Mouse (Mus musculus) forebrain, embryonic 12.5 days (tissue): ENCODE results near the gene Slc27a1. TPM values are rescaled to one million over a fixed set of nuclear protein-coding genes. Genes with fewer than 3 reads are reported as not detected.

Experiments used
- ATAC-seq: fragments of 200-750 bp; cut with Nextera tagmentation; 2 replicates; pipeline ENCODE4 v1.8.0; 2017; ENCODE audit warnings: moderate TSS enrichment; ENCODE audit not compliant: low FRiP score
- H3K27ac ChIP-seq: fragments of 300-500 bp; sonication (generic); 2 replicates; pipeline ENCODE4 v1.5.1; 2016; ENCODE audit warnings: mild to moderate bottlenecking
- H3K27me3 ChIP-seq: fragments of 300-500 bp; sonication (generic); 2 replicates; pipeline ENCODE4 v1.6.1; 2016; ENCODE audit warnings: mild to moderate bottlenecking
- H3K36me3 ChIP-seq: fragments of 300-500 bp; sonication (generic); replicated peaks from 2 replicates; pipeline ENCODE4 v1.6.1; 2016; ENCODE audit warnings: mild to moderate bottlenecking
- H3K4me1 ChIP-seq: fragments of 300-500 bp; sonication (generic); 2 replicates; pipeline ENCODE4 v1.6.1; 2016
- H3K4me2 ChIP-seq: fragments of 300-500 bp; sonication (generic); 2 replicates; pipeline ENCODE4 v1.6.1; 2016; ENCODE audit warnings: mild to moderate bottlenecking, moderate library complexity
- H3K4me3 ChIP-seq: fragments of 300-500 bp; sonication (generic); replicated peaks from 2 replicates; pipeline ENCODE4 v1.5.1; 2016; ENCODE audit warnings: mild to moderate bottlenecking
- H3K9ac ChIP-seq: fragments of 300-500 bp; sonication (generic); 2 replicates; pipeline ENCODE4 v1.6.1; 2016; ENCODE audit warnings: mild to moderate bottlenecking
- H3K9me3 ChIP-seq: fragments of 300-500 bp; sonication (generic); 2 replicates; pipeline ENCODE4 v1.6.1; 2016
- WGBS: fragments of 180-500 bp; shearing (Covaris S2); methylation state at CpG from one replicate; pipeline ENCODE4 v1.1.7; 2016; 5-methylcytosine and 5-hydroxymethylcytosine counted together
- polyA plus RNA-seq: library from polyadenylated mRNA; unstranded; fragments of >200 nt; fragmentation: Nextera tagmentation; extraction: Ambion mirVana; gene quantifications from 2 replicates; pipeline ENCODE4 v1.2.1, GENCODE M21; 2016

Gene Slc27a1
- polyA plus RNA-seq, 1 experiment from 2014 or later = 44.6 TPM

- peak; percentile 77 for ATAC-seq
- Histone ChIP-seq H3K4me3 (peak overlapping the region; percentile 90), H3K36me3 (no peaks in the 10 kb centered on the region; the same call in 1 of the 2 replicates), H3K9ac (peak overlapping the region; percentile 93), H3K4me1 (peaks cover 28% of the 10 kb centered on the region), H3K27me3 (0 out of 2 replicates have a peak, but pooled peaks cover 6% of the 10 kb centered on the region), H3K9me3 (no peaks in the 10 kb centered on the region), H3K27ac (peak overlapping the region; percentile 98), H3K4me2 (peak overlapping the region; percentile 93)
- 5% methylated on average over 60 of the region's 60 CpGs for WGBS
Measured at GRCm38 (mm10) chr8:71592374-71593170, 23.9 kb downstream of the Slc27a1 start.

- ATAC-seq = no peak
- Histone ChIP-seq H3K36me3 (no peaks in the 10 kb centered on the region; the same call in 1 of the 2 replicates), H3K4me3 (no peak overlapping the region), H3K27ac (no peak overlapping the region), H3K9me3 (no peaks in the 10 kb centered on the region), H3K4me2 (0 out of 2 replicates have a peak overlapping the region, but pooled peaks have one; percentile 93), H3K9ac (no peak overlapping the region), H3K27me3 (0 out of 2 replicates have a peak, but pooled peaks cover 6% of the 10 kb centered on the region), H3K4me1 (peaks cover 28% of the 10 kb centered on the region)
- WGBS = 94% methylated on average over 8 of the region's 8 CpGs
Measured at GRCm38 (mm10) chr8:71593556-71594323, 25.1 kb downstream of the Slc27a1 start.

- H3K9ac ChIP-seq = no peak overlapping the region
- H3K9me3 ChIP-seq = no peaks in the 10 kb centered on the region
- H3K36me3 ChIP-seq = peaks cover 3% of the 10 kb centered on the region
- no peak for ATAC-seq
- no peak overlapping the region for H3K4me3 ChIP-seq
- 94% methylated on average over 4 of the region's 4 CpGs for WGBS
- no peak overlapping the region for H3K27ac ChIP-seq
- H3K4me2 ChIP-seq = no peak overlapping the region
- peaks cover 28% of the 10 kb centered on the region for H3K4me1 ChIP-seq
- 0 out of 2 replicates have a peak, but pooled peaks cover 10% of the 10 kb centered on the region for H3K27me3 ChIP-seq
Measured at GRCm38 (mm10) chr8:71594324-71594722, 25.6 kb downstream of the Slc27a1 start.

GRCm38 (mm10) chr8:71595862-71596261, 27.2 kb downstream of the Slc27a1 start:
- no peak overlapping the region for H3K4me2 ChIP-seq
- 8% methylated on average over 27 of the region's 27 CpGs for WGBS
- H3K9me3 ChIP-seq = no peaks in the 10 kb centered on the region

DNA sequence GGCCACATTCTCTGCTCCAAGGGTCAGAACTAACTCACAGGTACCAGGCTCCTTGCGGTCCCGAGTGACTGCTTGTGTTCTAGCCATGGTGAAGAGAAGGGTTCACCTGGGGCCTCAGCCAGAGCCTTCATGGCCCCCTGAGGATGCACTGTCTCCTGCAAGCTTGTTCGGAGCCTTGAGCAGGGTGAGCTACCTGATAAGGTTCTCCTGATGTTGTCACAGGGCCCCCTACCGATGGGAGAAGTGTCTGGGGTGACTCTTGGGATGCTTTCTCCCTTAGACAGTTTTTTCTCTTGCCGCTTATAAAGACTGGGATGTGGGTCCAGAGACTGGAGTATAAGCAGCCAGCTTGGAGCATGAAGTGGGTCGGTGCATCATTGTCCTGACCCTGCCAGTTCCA, 27.7 kb downstream of the Slc27a1 start:
- Histone ChIP-seq H3K4me1 (peaks cover 21% of the 10 kb centered on the region), H3K4me2 (no peak overlapping the region), H3K27ac (0 out of 2 replicates have a peak overlapping the region, but pooled peaks have one; percentile 36), H3K36me3 (peaks cover 3% of the 10 kb centered on the region), H3K9ac (no peak overlapping the region), H3K9me3 (no peaks in the 10 kb centered on the region), H3K4me3 (no peak overlapping the region; the same call in 1 of the 2 replicates), H3K27me3 (peaks cover 18% of the 10 kb centered on the region)
- WGBS = 61% methylated on average over 6 of the region's 6 CpGs
- no peak for ATAC-seq

More at GRCm38 (mm10) chr8:71595862-71596261, 27.2 kb downstream of the Slc27a1 start:
- Histone ChIP-seq H3K27me3 (peaks cover 14% of the 10 kb centered on the region), H3K27ac (no peak overlapping the region), H3K4me3 (no peak overlapping the region; the same call in 1 of the 2 replicates), H3K36me3 (peaks cover 3% of the 10 kb centered on the region), H3K4me1 (peaks cover 26% of the 10 kb centered on the region), H3K9ac (no peak overlapping the region)
- ATAC-seq = peak; percentile 30

GRCm38 (mm10) chr8:71596798-71597197, 28.1 kb downstream of the Slc27a1 start:
- Histone ChIP-seq H3K27ac (no peak overlapping the region), H3K4me1 (peaks cover 19% of the 10 kb centered on the region), H3K9ac (no peak overlapping the region), H3K4me2 (no peak overlapping the region), H3K27me3 (peaks cover 22% of the 10 kb centered on the region), H3K9me3 (no peaks in the 10 kb centered on the region), H3K36me3 (peaks cover 3% of the 10 kb centered on the region), H3K4me3 (no peak overlapping the region)
- ATAC-seq = no peak
- 84% methylated on average over 4 of the region's 4 CpGs for WGBS

DNA sequence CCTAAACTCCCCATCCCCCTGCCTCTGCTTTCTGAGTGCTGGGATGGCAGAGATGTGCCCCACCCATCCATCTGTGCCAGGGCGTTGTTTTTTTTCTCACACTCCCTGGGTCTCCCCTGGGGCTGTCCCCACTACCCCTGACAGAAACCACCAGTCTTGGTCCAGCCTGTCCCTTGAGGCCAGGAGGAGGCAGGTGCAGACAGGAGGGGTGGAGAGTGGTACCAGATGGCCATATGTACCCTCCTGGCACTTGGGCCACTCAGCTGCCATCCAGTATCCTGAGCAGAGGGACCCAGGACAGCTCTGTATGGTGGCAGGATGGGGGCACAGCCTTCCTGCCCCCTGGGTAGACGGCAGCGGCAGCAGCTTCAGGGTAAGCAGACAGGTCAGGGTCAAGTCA, 28.8 kb downstream of the Slc27a1 start, which contains the start of gene Fam129c:
Fam129c (plus strand) TSS at position 198 of the 400 bp plus-strand sequence.
- WGBS = 88% methylated on average over 3 of the region's 3 CpGs
- H3K27ac ChIP-seq = 0 out of 2 replicates have a peak within 1 kb of the TSS, but pooled peaks have one; percentile 36
- H3K36me3 ChIP-seq = peaks cover 3% of the 10 kb centered on the region
- H3K4me2 ChIP-seq = no peak within 1 kb of the TSS
- H3K9ac ChIP-seq = no peak within 1 kb of the TSS
- peaks cover 22% of the 10 kb centered on the region for H3K4me1 ChIP-seq
- no peaks in the 10 kb centered on the region for H3K9me3 ChIP-seq
- H3K27me3 ChIP-seq = peaks cover 28% of the 10 kb centered on the region
- ATAC-seq = no peak
- H3K4me3 ChIP-seq = no peak within 1 kb of the TSS

DNA sequence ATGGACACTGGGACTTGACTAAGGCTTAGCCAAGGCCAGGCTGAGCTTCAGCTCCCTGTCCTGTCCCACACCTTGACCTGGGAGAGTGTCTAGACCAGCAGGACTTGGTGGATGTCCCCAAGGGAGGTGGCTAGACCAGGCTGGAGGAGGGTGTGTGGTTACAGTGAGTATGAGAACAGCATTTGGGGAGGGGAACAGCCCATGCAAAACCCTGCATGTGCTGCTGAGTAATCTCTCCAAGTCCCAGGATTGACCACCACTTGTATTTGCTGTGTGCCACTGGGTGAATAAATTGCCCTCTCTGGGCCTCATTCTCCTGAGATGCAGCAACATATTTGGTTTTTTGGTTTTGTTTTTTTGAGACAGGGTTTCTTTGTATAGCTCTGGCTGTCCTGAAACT, 29.7 kb downstream of the Slc27a1 start:
- Histone ChIP-seq H3K4me3 (no peak overlapping the region), H3K9me3 (no peaks in the 10 kb centered on the region), H3K4me1 (peaks cover 22% of the 10 kb centered on the region), H3K4me2 (no peak overlapping the region), H3K27ac (no peak overlapping the region), H3K9ac (no peak overlapping the region), H3K27me3 (peaks cover 37% of the 10 kb centered on the region), H3K36me3 (peaks cover 3% of the 10 kb centered on the region)
- no peak for ATAC-seq

- Histone ChIP-seq H3K36me3 (peaks cover 3% of the 10 kb centered on the region), H3K4me3 (no peak overlapping the region), H3K4me1 (peaks cover 20% of the 10 kb centered on the region), H3K9ac (no peak overlapping the region), H3K9me3 (no peaks in the 10 kb centered on the region), H3K27me3 (peaks cover 42% of the 10 kb centered on the region), H3K4me2 (no peak overlapping the region), H3K27ac (no peak overlapping the region)
- WGBS = 95% methylated on average over 5 of the region's 5 CpGs
- ATAC-seq = no peak
Measured at GRCm38 (mm10) chr8:71598841-71599240, 30.2 kb downstream of the Slc27a1 start.

- H3K4me3 ChIP-seq = peak overlapping the region; percentile 32
- peak overlapping the region; percentile 52 for H3K4me2 ChIP-seq
- peaks cover 13% of the 10 kb centered on the region for H3K4me1 ChIP-seq
- peaks cover 56% of the 10 kb centered on the region for H3K27me3 ChIP-seq
- no peak overlapping the region for H3K27ac ChIP-seq
- ATAC-seq = peak; percentile 43
- H3K9me3 ChIP-seq = no peaks in the 10 kb centered on the region
- WGBS = 3% methylated on average over 65 of the region's 65 CpGs
- 0 out of 2 replicates have a peak overlapping the region, but pooled peaks have one; percentile 22 for H3K9ac ChIP-seq
- H3K36me3 ChIP-seq = peaks cover 3% of the 10 kb centered on the region; the same call in 1 of the 2 replicates
Measured at GRCm38 (mm10) chr8:71601939-71602665, 33.4 kb downstream of the Slc27a1 start.

GRCm38 (mm10) chr8:71602666-71603334, 34.1 kb downstream of the Slc27a1 start:
- peaks cover 56% of the 10 kb centered on the region for H3K27me3 ChIP-seq
- H3K9ac ChIP-seq = 0 out of 2 replicates have a peak overlapping the region, but pooled peaks have one; percentile 22
- peaks cover 3% of the 10 kb centered on the region; the same call in 1 of the 2 replicates for H3K36me3 ChIP-seq
- H3K4me1 ChIP-seq = peaks cover 13% of the 10 kb centered on the region
- peak overlapping the region; percentile 52 for H3K4me2 ChIP-seq
- ATAC-seq = peak; percentile 65
- H3K4me3 ChIP-seq = peak overlapping the region; percentile 32
- WGBS = 1% methylated on average over 32 of the region's 32 CpGs
- no peak overlapping the region for H3K27ac ChIP-seq
- no peaks in the 10 kb centered on the region for H3K9me3 ChIP-seq
